Mouse (Mus musculus): ENCODE results near the gene Satb2.
"Not testable (repeated sequence)": the region's sequence is repeated elsewhere in the genome, so short reads cannot be mapped to it uniquely, and the experiment has no call there.

- TF ChIP-seq CTCF, EP300 (IDR thresholded peaks at IDR 0.05): not testable (repeated sequence)
Observed at GRCm38 (mm10) chr1:56782139-56782538, 196.3 kb downstream of the Satb2 start.
